Mouse (Mus musculus): ENCODE results near the gene Cldn18. TPM values are rescaled to one million over a fixed set of nuclear protein-coding genes. Genes with fewer than 3 reads are reported as not detected.
A peak's percentile ranks its signal among the peaks of the same experiment; 100 is the strongest.

The Cldn18 gene
- polyA plus RNA-seq, 1 experiment = not detected

DNA sequence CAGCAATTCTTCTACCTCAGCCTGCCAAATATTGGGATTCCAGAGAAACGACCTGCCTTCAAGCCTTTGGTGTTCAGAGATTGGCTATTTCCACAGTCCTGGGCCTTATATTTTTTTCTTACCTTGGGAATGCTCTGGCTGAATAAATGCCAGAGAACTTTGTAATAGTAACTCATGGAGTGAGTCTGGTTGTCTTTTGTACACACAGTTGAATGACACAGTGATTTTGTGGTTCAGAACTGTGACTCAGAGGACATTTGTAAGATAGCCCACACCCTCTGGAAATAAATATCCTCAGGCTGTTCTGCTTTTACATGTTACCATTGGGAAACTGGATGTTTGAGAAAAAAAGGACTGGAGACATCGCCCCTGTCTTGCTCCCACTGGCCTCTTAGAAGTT, 15.9 kb downstream of the Cldn18 start:
- no peak overlapping the region for H3K27ac ChIP-seq (replicated peaks; ENCODE audit: low read depth, low read length)

DNA sequence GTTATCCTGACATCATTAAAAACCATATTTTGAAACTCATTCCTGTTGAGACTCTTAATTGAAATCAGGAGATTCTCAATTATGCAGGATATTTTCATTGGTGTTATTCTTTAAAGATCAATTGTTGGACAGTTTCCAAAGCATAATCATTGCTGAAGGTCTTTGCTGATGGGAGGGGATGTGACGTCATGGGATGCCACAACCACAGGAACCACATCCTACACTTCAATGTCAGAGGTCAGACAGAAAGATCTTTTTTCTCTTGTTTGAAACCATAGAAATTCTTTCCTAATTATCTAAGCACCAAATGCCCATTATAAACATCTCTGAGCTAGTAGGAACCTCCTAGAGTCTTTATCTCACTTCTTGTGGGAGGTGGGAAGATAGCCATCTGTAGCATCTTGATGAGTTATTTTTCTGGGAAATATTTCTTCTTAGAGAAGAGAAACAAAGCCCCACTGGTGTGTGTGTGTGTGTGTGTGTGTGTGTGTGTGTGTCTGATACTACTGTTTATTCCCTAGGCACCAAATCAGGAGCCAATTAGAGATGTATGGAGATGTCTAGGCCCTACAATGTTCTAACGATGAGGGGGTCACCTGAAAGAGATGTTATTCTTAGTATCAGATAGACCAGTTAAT, 17.2 kb downstream of the Cldn18 start:
- Histone ChIP-seq H3K4me3 (ENCODE audit: insufficient read depth, low read depth, low read length) (no peak overlapping the region), H3K27ac (replicated peaks; ENCODE audit: low read depth, low read length) (no peak overlapping the region)

More for the DNA sequence above, 15.9 kb downstream of the Cldn18 start:
- H3K4me3 ChIP-seq (ENCODE audit: insufficient read depth, low read depth, low read length) = no peak overlapping the region
- H3K4me1 ChIP-seq (ENCODE audit: control insufficient read depth, insufficient read depth, insufficient read length, low read length) = no peaks in the 10 kb centered on the region

DNA sequence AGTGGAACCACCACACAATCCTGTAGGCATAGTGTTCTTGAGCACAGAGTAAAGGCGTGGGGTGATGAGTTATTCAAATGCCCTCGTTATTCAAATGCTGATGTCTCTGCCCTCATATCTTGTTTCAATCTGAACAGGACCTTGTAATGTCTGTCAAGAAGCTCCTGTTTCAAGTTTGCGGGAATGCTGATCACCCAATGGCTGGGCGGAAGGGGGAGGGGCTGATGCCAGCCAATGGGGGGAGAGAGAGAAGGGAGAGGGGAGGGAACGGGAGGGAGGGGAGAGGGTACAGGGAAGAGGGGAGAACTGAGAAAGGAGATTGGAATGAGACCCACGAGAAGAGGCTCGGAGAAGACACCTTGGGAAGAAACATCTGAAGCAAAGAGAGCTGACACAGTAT, 22.1 kb downstream of the Cldn18 start:
- no peak overlapping the region for H3K4me3 ChIP-seq (ENCODE audit: insufficient read depth, low read depth, low read length)

More for the DNA sequence above, 17.2 kb downstream of the Cldn18 start:
- H3K4me1 ChIP-seq (ENCODE audit: control insufficient read depth, insufficient read depth, insufficient read length, low read length) = no peaks in the 10 kb centered on the region

DNA sequence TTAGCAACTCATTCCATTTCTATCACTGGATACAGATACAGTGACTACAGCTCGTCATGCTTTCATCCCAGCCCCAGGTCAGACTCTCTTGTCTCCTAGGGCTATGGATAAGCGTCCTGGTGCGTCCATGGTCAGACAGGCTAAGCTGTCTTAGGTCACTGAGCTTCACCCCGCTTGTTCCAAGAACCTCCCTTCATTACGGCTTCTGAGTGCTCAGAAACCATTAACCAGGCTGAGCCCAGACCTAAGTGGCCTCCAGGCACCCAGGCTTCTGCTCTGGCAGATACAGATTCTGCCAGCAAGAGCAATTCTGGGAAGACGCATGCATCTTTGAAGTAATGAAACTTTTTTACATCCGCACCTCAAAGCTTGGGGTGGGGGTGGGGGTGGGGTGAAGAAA, 26.7 kb downstream of the Cldn18 start:
- no peaks in the 10 kb centered on the region for H3K4me1 ChIP-seq (ENCODE audit: control insufficient read depth, insufficient read depth, insufficient read length, low read length)
- no peak overlapping the region for H3K4me3 ChIP-seq (ENCODE audit: insufficient read depth, low read depth, low read length)
- H3K27ac ChIP-seq (replicated peaks; ENCODE audit: low read depth, low read length) = no peak overlapping the region

More for the DNA sequence above, 22.1 kb downstream of the Cldn18 start:
- H3K27ac ChIP-seq (replicated peaks; ENCODE audit: low read depth, low read length) = no peak overlapping the region
- no peaks in the 10 kb centered on the region for H3K4me1 ChIP-seq (ENCODE audit: control insufficient read depth, insufficient read depth, insufficient read length, low read length)

DNA sequence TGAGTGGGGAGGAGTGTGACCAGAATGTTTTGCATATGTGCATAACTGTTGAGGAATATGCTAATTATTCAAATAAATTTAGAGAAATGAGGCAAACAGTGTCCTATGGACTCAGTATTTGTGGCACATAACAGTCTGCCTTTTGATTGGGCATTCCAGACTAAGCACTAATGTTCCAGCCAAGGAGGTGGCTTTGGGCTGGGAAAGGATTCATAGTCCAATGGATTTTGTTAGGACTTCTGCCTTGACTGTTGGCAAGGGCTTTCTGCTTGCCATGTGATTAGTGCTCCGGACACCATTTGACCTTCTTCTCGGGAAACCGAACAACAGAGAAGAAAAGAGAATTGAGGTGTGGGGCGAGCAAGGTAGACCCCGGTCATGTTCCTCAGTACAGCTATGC, 27.3 kb downstream of the Cldn18 start:
- H3K4me3 ChIP-seq (ENCODE audit: insufficient read depth, low read depth, low read length) = no peak overlapping the region
- no peaks in the 10 kb centered on the region for H3K4me1 ChIP-seq (ENCODE audit: control insufficient read depth, insufficient read depth, insufficient read length, low read length)
- no peak overlapping the region for H3K27ac ChIP-seq (replicated peaks; ENCODE audit: low read depth, low read length)

DNA sequence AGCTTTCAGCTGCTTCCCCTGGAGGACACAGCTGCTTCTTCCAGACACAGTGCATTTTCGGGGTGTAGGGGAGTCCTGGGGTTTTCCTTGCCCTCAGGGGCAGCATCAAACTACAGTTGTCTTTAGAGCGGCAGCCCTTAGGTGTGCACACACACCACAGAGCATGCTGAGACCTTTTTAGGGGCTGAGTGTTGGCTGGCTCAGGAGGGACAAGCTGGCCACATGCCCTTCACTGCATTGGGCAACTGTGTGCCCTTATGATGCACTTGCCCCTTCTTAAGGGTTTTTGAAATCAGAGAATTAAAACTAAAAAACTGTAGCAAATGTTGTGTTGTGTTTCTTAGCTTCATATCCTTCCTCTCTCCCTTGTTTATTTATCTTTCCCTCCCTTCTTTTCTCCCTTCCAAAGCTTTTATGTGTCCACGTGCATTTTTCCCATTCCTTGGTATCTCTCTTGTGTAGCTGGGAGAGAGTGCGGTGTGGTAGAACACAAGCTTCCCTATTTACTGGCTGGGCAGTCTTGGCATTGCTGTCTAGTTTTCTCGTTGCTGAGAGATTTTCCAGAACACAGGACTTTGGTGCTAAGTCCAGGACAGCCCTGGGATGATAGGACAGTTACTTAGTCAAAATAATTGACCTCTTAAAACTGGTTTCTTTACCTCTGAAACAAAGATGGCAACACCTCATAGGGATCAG, 31.4 kb downstream of the Cldn18 start:
- H3K27ac ChIP-seq (replicated peaks; ENCODE audit: low read depth, low read length) = no peak overlapping the region
- no peaks in the 10 kb centered on the region for H3K4me1 ChIP-seq (ENCODE audit: control insufficient read depth, insufficient read depth, insufficient read length, low read length)
- no peak overlapping the region for H3K4me3 ChIP-seq (ENCODE audit: insufficient read depth, low read depth, low read length)

DNA sequence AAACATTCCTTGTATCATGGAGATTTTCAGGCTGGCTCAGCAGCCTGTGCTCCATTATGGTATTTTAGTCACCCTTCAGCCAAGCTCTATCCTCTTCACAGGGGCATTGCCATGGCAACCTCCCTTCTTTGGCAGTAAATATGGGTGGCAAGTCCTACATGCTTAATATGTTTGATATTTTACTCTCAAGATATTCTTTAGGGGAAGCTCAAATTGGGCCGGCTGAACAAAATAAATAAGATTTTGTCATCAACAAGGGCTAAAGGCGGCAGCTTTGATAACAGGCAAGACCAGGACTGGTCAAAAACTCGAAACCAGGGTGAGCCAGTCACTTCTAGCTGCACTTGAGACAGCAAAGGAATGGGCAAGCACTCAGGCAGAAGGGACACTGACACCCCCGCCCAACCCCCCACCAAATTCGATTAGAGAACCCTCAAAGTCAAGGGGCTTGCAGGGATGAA, 32.0 kb downstream of the Cldn18 start:
- no peaks in the 10 kb centered on the region for H3K4me1 ChIP-seq (ENCODE audit: control insufficient read depth, insufficient read depth, insufficient read length, low read length)
- no peak overlapping the region for H3K4me3 ChIP-seq (ENCODE audit: insufficient read depth, low read depth, low read length)
- H3K27ac ChIP-seq (replicated peaks; ENCODE audit: low read depth, low read length) = no peak overlapping the region

DNA sequence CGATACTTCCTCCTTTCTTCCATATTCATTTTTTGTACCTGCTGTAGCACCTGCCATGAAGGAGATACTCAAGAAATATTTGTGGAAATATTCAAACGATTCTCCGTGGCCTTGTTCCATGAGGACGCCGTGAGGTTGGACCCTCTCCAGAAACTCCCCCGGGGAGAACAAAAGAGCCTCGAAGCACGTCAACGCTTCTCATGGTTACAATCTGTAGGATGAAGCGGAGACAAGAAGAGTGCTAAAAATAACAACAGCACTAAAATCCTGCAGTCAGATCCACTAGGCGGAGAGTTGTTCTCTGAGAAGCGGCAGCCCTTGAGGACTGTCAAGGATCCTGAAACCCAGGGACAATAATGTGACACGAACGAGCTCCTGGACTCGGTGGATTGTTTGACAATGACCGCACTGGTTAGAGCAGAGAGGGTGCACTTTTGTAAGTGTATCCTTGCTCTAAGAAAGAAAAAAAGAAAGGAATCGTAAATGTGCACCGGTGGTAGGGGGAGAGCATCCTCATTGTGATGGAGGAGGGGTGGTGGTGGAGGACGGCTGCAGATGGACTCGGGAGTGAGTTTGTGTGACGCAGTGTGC, 35.0 kb downstream of the Cldn18 start:
- no peak overlapping the region for H3K4me3 ChIP-seq (ENCODE audit: insufficient read depth, low read depth, low read length)
- no peak overlapping the region for H3K27ac ChIP-seq (replicated peaks; ENCODE audit: low read depth, low read length)
- H3K4me1 ChIP-seq (ENCODE audit: control insufficient read depth, insufficient read depth, insufficient read length, low read length) = no peaks in the 10 kb centered on the region

DNA sequence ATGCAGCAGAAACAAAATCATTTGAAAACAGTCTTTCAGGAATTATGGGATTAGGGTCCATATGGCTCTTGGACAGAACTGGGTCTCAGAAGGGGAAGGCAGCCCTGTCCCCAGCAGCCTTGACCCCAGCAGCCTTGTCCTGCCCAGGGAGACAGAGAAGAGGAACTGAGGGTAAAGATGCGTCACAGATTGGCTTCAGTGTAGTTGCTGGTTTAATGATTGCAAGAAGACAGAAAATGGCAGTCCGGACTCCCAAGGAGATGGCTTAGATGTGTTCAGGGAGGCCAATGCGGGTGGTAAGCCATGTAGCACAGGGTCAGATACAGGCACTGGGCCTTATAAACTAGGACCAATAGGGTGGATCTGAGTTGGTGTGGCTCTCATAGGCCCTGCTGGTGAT, 41.4 kb downstream of the Cldn18 start:
- Histone ChIP-seq H3K4me1 (ENCODE audit: control insufficient read depth, insufficient read depth, insufficient read length, low read length) (no peaks in the 10 kb centered on the region), H3K4me3 (ENCODE audit: insufficient read depth, low read depth, low read length) (no peak overlapping the region), H3K27ac (replicated peaks; ENCODE audit: low read depth, low read length) (no peak overlapping the region)

DNA sequence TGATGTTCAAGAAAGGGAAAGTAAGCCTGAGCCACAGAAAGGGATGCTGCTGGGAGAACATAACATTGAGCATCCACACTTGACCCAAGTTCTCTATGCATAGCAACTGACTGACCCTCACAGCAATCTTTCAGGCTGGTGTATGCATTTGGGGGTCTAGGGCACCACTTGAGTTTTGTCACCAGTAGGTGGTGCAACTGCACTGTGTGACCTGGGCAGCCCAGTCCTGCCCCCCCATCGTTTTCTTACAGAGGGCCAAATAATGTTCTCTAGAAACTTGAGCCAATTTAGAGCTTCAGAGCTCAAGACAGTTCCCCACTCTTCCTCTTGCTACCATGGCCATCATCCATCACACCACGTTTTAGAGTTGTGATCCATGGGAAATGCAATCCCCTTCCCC, 45.5 kb downstream of the Cldn18 start:
- no peak overlapping the region for H3K27ac ChIP-seq (replicated peaks; ENCODE audit: low read depth, low read length)
- H3K4me1 ChIP-seq (ENCODE audit: control insufficient read depth, insufficient read depth, insufficient read length, low read length) = peaks cover 3% of the 10 kb centered on the region; the same call in 1 of the 2 replicates

DNA sequence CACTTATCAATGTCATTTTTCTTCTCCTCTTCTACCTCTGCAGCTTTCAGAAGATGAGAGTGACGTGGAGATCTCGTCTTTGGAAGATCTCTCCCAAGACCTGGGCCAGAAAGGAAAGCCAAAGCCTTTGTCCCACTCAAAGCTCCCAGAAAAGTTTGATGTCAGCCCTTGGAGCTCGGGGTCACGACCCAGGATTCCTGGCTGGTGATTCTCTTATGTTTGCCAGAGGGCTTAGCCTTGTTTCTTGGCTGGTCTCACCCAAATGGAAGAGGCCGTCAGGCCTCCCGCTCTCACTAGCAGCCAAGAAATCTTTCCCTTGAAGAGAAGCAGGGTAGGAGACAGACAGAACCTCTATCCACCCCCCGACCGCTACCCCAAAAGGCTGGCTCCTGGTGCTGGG, 49.5 kb downstream of the Cldn18 start:
- Histone ChIP-seq H3K4me3 (ENCODE audit: insufficient read depth, low read depth, low read length) (no peak overlapping the region), H3K27ac (replicated peaks; ENCODE audit: low read depth, low read length) (0 out of 2 replicates have a peak overlapping the region, but pooled peaks have one; percentile 15), H3K4me1 (ENCODE audit: control insufficient read depth, insufficient read depth, insufficient read length, low read length) (peaks cover 3% of the 10 kb centered on the region; the same call in 1 of the 2 replicates)

More for the DNA sequence above, 45.5 kb downstream of the Cldn18 start:
- H3K4me3 ChIP-seq (ENCODE audit: insufficient read depth, low read depth, low read length) = no peak overlapping the region

DNA sequence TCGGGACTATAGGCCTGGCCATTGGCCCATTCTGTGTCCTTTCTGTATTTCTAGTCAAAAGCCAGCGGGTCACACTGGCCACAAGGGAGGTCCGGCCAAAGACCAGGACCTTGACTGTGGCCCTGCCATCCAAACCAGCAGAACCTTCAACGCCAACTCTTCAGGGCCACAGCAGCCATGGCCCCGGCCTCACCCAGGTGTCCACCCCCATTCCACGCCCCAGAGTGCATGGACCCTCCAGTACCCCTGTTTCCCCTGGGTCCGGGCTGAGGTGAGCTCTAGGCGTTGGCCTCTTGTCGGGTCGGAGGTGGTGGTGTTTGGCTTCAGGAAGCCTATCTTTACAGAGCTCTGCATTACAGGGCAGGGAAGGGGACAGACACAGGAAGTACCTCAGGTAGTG, 54.2 kb downstream of the Cldn18 start:
- H3K27ac ChIP-seq (replicated peaks; ENCODE audit: low read depth, low read length) = no peak overlapping the region
- no peak overlapping the region for H3K4me3 ChIP-seq (ENCODE audit: insufficient read depth, low read depth, low read length)
- H3K4me1 ChIP-seq (ENCODE audit: control insufficient read depth, insufficient read depth, insufficient read length, low read length) = peaks cover 3% of the 10 kb centered on the region; the same call in 1 of the 2 replicates

DNA sequence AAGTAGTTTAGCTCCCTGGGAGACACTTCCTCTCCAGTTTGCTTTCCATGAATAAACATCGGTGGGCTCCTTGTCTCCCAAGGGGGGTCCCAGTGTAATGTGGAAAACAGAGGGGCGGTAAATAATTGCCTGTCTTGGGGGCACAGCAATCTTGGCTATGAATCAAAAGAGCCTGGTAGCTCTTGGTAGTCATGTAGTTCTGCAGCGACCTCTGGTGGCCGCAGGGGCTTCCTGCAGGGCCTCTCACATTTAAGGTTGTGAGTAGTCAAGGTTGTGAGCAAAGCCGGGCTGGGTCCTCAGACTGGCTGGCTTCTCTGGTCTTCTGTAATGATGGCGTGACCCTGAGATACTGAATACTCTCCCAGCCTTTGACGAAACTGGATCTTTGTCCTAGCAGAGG, 54.7 kb downstream of the Cldn18 start:
- peak overlapping the region; percentile 45 for H3K4me3 ChIP-seq (ENCODE audit: insufficient read depth, low read depth, low read length)
- peak overlapping the region; percentile 64 for H3K27ac ChIP-seq (replicated peaks; ENCODE audit: low read depth, low read length)
- peaks cover 3% of the 10 kb centered on the region; the same call in 1 of the 2 replicates for H3K4me1 ChIP-seq (ENCODE audit: control insufficient read depth, insufficient read depth, insufficient read length, low read length)

DNA sequence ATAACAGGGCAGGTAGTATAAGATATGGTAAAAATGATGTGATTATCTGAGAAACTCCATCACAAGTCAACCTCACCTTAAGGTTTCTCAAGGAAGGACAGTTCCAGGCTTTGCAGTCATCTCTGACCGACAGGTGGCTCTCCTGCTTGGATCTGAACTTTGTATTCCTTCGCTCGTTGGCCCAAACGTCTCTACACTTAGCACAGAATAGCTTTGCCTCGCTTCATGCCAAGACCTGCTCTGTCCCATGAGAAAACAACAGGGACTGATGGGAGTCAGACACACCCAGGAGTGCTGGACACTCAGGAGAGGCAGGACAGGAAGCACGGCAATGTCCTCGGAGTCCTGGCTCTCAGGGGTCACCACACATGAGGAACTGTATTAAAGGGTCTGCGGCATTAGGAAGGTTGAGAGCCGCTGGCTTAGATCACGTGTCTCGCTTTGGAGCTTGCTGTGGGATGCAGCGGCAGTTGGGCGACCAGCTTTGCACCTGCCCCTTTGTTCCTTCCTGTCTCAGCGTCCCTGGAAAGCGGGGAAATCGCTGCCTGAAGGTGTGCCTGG, 55.4 kb downstream of the Cldn18 start:
- H3K27ac ChIP-seq (replicated peaks; ENCODE audit: low read depth, low read length) = no peak overlapping the region; the same call in 1 of the 2 replicates
- peak overlapping the region; percentile 45 for H3K4me3 ChIP-seq (ENCODE audit: insufficient read depth, low read depth, low read length)
- H3K4me1 ChIP-seq (ENCODE audit: control insufficient read depth, insufficient read depth, insufficient read length, low read length) = no peaks in the 10 kb centered on the region

DNA sequence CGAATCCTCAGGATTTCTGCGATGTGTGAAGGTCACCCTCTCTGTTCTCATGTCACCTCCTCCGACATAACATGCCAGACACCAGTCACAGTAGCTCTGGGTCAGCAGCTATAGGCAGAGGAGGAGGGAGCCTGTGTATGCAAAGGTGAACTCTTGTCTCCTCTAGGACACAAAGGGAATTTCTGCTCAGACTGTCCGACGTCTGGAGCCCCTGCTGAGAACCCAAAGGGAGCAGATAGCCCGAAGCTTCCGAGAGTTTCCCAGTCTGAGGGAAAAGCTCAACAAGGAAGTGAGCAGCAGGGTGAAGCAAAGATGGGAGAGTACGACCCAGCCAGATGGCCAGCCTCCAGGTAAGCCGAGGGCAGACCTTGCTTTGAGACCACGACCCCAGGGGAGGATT, 56.3 kb downstream of the Cldn18 start:
- Histone ChIP-seq H3K4me3 (ENCODE audit: insufficient read depth, low read depth, low read length) (no peak overlapping the region), H3K4me1 (ENCODE audit: control insufficient read depth, insufficient read depth, insufficient read length, low read length) (no peaks in the 10 kb centered on the region), H3K27ac (replicated peaks; ENCODE audit: low read depth, low read length) (no peak overlapping the region)

All from brown adipose tissue, adult 24 weeks (tissue).